In genomic region chr2:167606745-167607123, GRCm38 (mm10) we compare ENCODE assay signal across 34 mouse cellular contexts. TPM values are rescaled to one million over a fixed set of nuclear protein-coding genes. Genes with fewer than 3 reads are reported as not detected.
DNase-seq lines count a peak whose midpoint lies in the region; ATAC-seq lines count a peak whose summit lies in the region.
"Had no signal": no experiment of that assay in that cellular context is flagged by ENCODE, and none has a peak within 500 bp of the region (broad histone marks: within the 10 kb centered on the region; RNA-seq: fewer than 3 reads in every experiment).

No protein-coding gene starts in this region.

- no peak for ATAC-seq in heart, embryonic 13.5 days (ENCODE audit: extremely low read depth, insufficient number of reproducible peaks, low FRiP score, low TSS enrichment)
- 0 out of 2 replicates have a peak, but pooled peaks have one; percentile 1 for ATAC-seq in granulocyte monocyte progenitor cell, adult 5-6 weeks (replicated peaks; ENCODE audit: poor library complexity, severe bottlenecking)
- no peak for ATAC-seq in forebrain, embryonic 15.5 days (replicated peaks)
- ATAC-seq: activated CD4-positive, CD25-positive, alpha-beta regulatory T cell, adult 4 months; CD4-positive, CD25-positive, alpha-beta regulatory T cell, adult 4 months; forebrain, embryonic 16.5 days; inflammation-experienced regulatory T-cells, adult 6 months; liver, postnatal 0 days; midbrain, embryonic 16.5 days had no signal

- H3K4me1 ChIP-seq in heart, embryonic 13.5 days = peaks cover 47% of the 10 kb centered on the region
- no peaks in the 10 kb centered on the region for H3K4me1 ChIP-seq in forebrain, embryonic 15.5 days
- H3K4me1 ChIP-seq: hindbrain, embryonic 15.5 days had no signal

- no peak overlapping the region for H3K27ac ChIP-seq in heart, embryonic 13.5 days (replicated peaks)
- H3K27ac ChIP-seq in forebrain, embryonic 15.5 days (replicated peaks) = no peak overlapping the region
- H3K27ac ChIP-seq: embryonic facial prominence, embryonic 12.5 days; forebrain, embryonic 10.5 days; heart, adult 2 months; heart, embryonic 15.5 days; hindbrain, embryonic 15.5 days; limb, embryonic 13.5 days; neural tube, embryonic 12.5 days; stomach, postnatal 0 days had no signal

- no peak overlapping the region for H3K4me2 ChIP-seq in heart, embryonic 13.5 days
- no peak overlapping the region for H3K4me2 ChIP-seq in forebrain, embryonic 15.5 days (replicated peaks)
- H3K4me2 ChIP-seq: embryonic facial prominence, embryonic 12.5 days; heart, embryonic 15.5 days; hindbrain, embryonic 15.5 days; limb, embryonic 13.5 days; midbrain, embryonic 11.5 days; neural tube, embryonic 12.5 days had no signal

- no peak overlapping the region for H3K4me3 ChIP-seq in heart, embryonic 13.5 days
- H3K4me3 ChIP-seq in forebrain, embryonic 15.5 days = no peak overlapping the region
- H3K4me3 ChIP-seq: embryonic facial prominence, embryonic 12.5 days; forebrain, embryonic 10.5 days; heart, adult 2 months; heart, embryonic 15.5 days; hindbrain, embryonic 15.5 days; limb, embryonic 13.5 days; neural tube, embryonic 12.5 days had no signal

- H3K9ac ChIP-seq in heart, embryonic 13.5 days = peak overlapping the region; percentile 48; the same call in 1 of the 2 replicates
- H3K9ac ChIP-seq in forebrain, embryonic 15.5 days (replicated peaks) = no peak overlapping the region
- H3K9ac ChIP-seq: embryonic facial prominence, embryonic 12.5 days; heart, embryonic 15.5 days; hindbrain, embryonic 15.5 days; limb, embryonic 13.5 days; liver, postnatal 0 days; neural tube, embryonic 12.5 days had no signal

- H3K9me3 ChIP-seq in heart, embryonic 13.5 days = no peaks in the 10 kb centered on the region
- H3K9me3 ChIP-seq in forebrain, embryonic 15.5 days = no peaks in the 10 kb centered on the region
- H3K9me3 ChIP-seq: embryonic facial prominence, embryonic 12.5 days; forebrain, embryonic 10.5 days; heart, embryonic 15.5 days; hindbrain, embryonic 15.5 days; limb, embryonic 13.5 days; neural tube, embryonic 12.5 days had no signal

- 69% methylated on average over 4 of the region's 4 CpGs for WGBS in heart, embryonic 13.5 days
- 89% methylated on average over 4 of the region's 4 CpGs for WGBS in forebrain, embryonic 15.5 days

- no peak for DNase-seq in heart, postnatal 14 days
- DNase-seq in 3134 (ENCODE audit: extremely low read depth, insufficient read length, low spot score) = peak; percentile 65
- peak; percentile 80 for DNase-seq in 3T3-L1 (ENCODE audit: low read depth, low spot score)
- no peak for DNase-seq in right cerebral cortex, adult 18-20 months
- DNase-seq: adrenal gland, adult 2 months; cerebellum, adult 2 months; cerebellum, postnatal 14 days; gastrocnemius, postnatal 36 days; heart, adult 2 months; kidney, adult 11 months; kidney, postnatal 14 days; layer of hippocampus, adult 9-11 months; liver, postnatal 0 days; lung, postnatal 36 days; right cerebral cortex, postnatal 4 days; thymus, adult 18-20 months; thymus, postnatal 36 days had no signal

- peaks cover 29% of the 10 kb centered on the region for H3K36me3 ChIP-seq in heart, embryonic 13.5 days
- peaks cover 17% of the 10 kb centered on the region; the same call in 1 of the 2 replicates for H3K36me3 ChIP-seq in forebrain, embryonic 15.5 days

- intact Hi-C loops in heart, postnatal 14 days (cut with DNase I) = no loop called here

- H3K27me3 ChIP-seq in heart, embryonic 13.5 days (replicated peaks) = 0 out of 2 replicates have a peak, but pooled peaks cover 16% of the 10 kb centered on the region
- H3K27me3 ChIP-seq in forebrain, embryonic 15.5 days = no peaks in the 10 kb centered on the region
- H3K27me3 ChIP-seq: embryonic facial prominence, embryonic 12.5 days; hindbrain, embryonic 15.5 days; limb, embryonic 13.5 days; neural tube, embryonic 12.5 days had no signal

RNA-seq across cellular contexts. Expression of gene Ube2v1, which starts 25.2 kb away (rescaled TPM):
- polyA plus RNA-seq in heart, embryonic 13.5 days (2015; fragmentation: Nextera tagmentation; extraction: Ambion mirVana) = 216 and 229 TPM in 2 replicates
- total RNA-seq in heart, postnatal 14 days (2021) = 100 to 1,000 TPM in 1 of 2 experiments, 10 to 100 TPM in 1; 93.8 to 102 TPM
- total RNA-seq in granulocyte monocyte progenitor cell, adult 5-6 weeks (2014; fragmentation: Nextera tagmentation) = 112 and 155 TPM in 2 replicates
- total RNA-seq in granulocyte monocyte progenitor cell, adult 5-6 weeks (2017) = 49.7 and 50.5 TPM in 2 replicates
- 267 and 269 TPM in 2 replicates for polyA plus RNA-seq in forebrain, embryonic 15.5 days (2015; fragmentation: Nextera tagmentation; extraction: Ambion mirVana)

RNA-seq across cellular contexts. Expression of gene Gm20431, which starts 54.6 kb away (rescaled TPM):
- polyA plus RNA-seq in heart, embryonic 13.5 days (2015; fragmentation: Nextera tagmentation; extraction: Ambion mirVana) = 1.9 and 4.5 TPM in 2 replicates
- total RNA-seq in heart, postnatal 14 days (2021) = 10 to 100 TPM; 20.3 to 22.8 TPM
- total RNA-seq in granulocyte monocyte progenitor cell, adult 5-6 weeks (2014; fragmentation: Nextera tagmentation) = 4.6 and 11.6 TPM in 2 replicates
- not detected in 2 replicates for total RNA-seq in granulocyte monocyte progenitor cell, adult 5-6 weeks (2017)
- polyA plus RNA-seq in forebrain, embryonic 15.5 days (2015; fragmentation: Nextera tagmentation; extraction: Ambion mirVana) = 8.6 and 12.3 TPM in 2 replicates
- total RNA-seq: hematopoietic stem cell, adult 5-6 weeks had no signal
- polyA plus RNA-seq: activated CD4-positive, CD25-positive, alpha-beta regulatory T cell, adult 4 months; CD4-positive, CD25-positive, alpha-beta regulatory T cell, adult 4 months; inflammation-experienced regulatory T-cells, adult 6 months had no signal

Comparison
In these comparisons a context has a peak if more than half of its experiments do, and no peak if none do; other contexts are left out.
1. DNase-seq: peak in 3134 (single experiment) and 3T3-L1 (single experiment); none in heart, postnatal 14 days (0 of 2) and right cerebral cortex, adult 18-20 months (single experiment).